Mouse (Mus musculus) c-Kit-positive CD71-negative TER-119-negative erythroid progenitor cells, embryonic 14.5 days (primary cell): ENCODE data around the gene Synj2.

ENCODE experiments used
- DNase-seq: peaks from one replicate; pipeline ENCODE4 v3.0.0-alpha.2; 2013; ENCODE audit warnings: low read depth

Gene Synj2

DNA sequence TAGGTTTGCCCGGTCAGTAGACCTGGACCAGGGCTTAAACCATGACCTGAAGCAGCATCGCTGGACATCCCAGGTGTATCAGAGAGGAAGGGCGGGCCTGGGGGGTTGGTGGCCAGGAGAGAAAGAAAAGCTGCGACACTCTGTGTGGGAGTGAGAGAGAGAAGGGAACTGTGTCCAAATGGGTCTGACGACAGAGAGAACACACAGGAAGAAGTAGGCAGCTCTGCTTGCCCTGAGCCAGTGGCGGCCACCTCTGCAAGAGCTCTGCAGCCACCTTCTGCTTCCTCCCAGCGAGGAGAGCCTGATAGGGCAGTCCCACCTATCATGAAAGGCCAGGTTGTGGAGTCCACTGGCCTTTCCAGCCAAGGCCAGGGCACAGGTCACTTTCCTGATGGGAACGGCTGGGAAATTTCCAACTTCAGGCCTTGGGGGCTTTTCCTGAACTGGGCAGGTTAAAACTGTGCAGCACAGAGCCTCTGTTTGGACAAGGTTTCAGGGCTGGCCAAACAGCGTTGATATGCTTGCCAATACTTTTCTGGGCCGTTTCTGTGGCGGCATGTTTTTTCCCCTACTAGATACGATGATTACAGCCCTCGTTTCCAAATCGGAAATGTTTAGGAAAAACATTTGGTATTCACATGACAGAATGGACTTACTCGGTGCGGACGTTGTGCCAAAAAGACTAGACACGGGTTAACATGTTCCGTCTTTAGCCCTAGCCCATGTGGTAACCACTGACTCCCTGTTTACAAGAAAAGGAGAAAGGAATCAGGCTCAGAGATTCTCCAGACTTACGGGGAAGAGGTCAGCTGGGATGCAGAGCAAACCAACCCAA, 35.4 kb downstream of the Synj2 start:
- no peak for DNase-seq

DNA sequence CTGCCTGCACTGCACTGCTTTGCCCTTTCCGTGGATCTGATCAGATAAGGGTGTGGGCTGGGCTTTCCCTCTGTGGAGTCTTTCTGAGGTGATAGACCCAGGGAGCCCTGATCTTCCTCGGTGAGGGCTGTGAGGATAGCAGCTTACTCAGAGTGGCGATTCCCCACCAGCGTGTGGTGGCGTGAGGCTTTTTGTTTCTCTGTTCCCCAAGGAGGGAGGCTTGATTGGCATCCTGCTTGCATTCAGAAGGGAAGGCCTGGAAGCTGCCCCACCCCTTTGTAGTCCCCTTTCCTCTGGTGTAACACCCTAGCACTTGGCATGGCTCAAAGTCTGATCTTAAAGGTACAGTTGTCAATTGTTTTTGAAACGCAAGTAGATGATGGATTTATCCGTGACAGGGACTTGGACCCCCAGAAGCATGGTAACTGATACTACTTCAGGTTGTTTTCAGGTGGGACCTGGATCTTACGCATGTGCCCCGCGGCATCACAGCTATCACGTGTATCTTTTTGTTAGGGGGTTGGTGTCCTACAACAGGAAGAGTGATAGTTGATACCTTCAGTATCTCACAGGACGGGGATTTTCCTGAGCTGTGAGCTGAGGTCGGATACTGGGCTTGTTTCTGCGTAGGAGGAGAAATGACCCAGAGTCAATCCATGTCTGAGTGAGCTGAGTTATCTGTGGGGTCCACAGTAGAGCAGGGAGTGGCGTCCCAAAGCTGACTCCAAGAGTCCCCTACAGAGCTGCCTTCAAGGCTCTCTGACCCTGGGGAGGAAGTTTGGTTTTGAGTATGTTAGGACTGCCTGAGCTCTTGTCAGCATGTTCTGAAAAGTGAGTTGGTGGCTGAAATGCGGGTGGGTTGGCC, 36.2 kb downstream of the Synj2 start:
- DNase-seq: no peak

DNA sequence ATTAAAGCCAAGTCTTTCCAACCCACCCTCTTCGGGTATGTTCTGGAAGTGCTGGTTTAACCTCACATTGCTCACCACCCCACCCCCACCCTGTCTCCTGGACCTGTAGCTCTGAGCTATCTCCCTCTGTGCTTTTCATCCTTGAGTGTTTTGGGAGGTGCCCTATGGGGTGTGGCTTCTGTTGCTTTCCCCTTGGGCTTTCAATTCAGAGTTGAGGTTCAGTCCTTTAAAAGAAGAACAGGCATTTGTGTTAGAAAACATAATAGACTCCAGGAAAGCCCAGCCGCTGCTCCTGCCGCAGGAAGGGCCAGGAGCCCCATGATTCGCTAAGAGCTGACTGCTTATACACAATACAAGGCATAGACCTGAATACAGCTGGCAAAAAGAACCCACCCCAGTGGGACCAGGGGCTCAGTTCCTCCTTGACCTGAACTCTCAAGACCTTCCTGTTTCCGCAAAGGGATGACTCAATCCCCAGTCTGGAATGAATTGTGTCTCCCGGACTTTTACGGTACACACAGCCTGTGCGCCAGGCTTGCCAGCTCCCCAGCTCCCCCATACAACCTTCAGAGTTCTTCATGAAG, 36.9 kb downstream of the Synj2 start:
- no peak for DNase-seq

DNA sequence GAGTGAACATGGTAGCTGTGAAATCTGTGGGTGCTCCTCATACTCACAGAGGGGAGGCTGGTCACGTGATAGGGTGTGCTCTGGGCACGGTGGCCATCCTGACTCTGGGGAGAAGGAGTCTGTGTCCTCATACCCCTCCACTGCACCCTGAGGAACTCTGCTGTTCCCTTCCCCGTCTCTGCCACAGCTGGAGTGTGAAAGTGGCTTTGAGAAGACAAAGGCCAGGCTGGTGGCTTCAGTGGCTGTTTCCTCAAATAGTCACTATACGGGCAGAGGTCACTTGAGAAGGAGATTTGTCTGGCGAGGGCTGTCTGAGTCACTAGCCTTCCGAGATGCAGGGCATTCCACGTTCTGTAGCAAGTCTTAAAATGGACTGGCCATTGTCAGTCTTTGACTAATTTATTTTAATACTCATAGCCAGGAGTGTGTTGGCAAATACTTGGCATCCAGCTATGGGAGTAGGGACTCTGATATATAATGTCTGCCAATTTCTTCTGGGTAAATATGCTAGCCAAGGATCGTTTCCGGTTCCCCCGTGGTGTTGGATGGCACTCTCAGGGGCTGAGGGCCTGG, 37.5 kb downstream of the Synj2 start:
- no peak for DNase-seq

DNA sequence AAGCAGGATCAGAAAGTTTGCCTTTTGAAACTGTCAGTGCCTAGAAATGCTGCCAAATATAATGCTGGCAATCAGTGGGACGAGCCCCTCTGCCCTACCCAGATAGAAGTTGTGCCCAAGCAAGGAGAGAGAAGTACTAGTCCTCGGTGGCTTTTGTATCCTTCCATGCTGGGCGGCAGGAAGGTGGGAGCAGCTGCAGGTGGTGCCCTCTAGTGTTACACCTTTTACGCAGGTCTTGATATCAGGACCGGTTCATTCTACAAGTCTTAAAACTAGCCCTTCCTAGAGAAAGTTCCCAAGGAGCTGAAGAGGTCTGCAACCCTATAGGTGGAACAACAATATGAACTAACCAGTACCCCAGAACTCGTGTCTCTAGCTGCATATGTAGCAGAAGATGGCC, 39.8 kb downstream of the Synj2 start:
- DNase-seq: no peak

DNA sequence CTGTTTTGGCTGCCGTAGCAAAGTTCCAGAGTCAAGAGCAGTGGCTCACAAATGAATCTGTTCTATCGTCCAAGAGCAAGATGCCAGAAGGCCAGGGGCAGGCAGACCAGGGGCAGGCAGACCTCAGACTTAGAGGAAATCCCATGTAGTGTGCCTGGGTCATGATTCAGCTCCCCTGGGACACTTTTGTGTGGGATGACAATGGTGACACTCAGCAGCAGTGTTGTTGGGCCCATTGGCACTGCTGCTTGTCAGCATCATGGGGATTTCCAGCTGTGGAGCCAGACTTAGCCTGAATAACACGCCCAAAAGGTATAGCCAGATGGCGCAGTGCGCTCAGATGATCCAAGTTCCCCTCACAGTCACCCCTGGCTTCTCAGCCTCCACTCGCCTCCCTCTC, 42.1 kb downstream of the Synj2 start:
- DNase-seq: no peak

DNA sequence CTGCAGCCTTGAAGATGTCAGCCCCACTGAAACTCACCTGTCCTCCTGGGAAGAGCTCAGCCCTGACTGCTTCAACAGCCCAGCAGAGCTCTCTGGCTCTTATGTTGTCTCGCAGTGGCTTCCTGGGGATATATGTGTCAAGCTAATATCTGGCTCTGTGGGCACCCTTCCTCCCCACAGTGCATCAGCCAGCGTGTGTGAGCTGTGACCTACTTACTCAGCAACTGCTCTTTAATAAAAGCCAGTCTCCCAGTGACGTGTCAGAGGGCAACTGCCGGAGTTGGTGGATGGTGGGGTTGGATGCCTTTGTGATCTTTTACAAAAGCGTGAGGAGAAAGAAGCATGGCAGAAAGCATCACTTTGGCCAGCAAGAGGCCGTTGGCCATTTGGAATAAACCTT, 42.8 kb downstream of the Synj2 start:
- no peak for DNase-seq

DNA sequence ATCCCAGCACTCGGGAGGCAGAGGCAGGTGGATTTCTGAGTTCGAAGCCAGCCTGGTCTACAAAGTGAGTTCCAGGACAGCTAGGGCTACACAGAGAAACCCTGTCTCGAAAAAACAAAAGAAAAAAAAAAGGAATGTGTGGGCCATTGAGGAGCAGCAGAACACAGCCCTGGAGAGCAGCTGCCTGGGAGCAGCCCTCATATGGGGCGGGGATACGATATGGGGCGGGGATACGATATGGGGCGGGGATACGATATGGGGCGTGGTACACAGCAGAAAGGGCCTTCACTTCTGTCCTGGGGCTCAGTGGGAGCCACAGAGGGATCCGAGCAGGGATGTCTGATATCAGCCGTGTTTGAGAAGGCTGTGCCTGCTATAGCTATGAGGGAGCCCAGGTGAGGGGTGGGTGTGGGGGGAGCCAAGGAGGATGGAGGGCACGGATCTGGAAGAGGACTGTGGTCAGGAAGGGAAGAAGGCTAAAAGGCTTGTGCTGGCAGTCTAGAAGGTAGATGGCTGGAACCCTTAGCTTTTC, 43.7 kb downstream of the Synj2 start:
- no peak for DNase-seq

DNA sequence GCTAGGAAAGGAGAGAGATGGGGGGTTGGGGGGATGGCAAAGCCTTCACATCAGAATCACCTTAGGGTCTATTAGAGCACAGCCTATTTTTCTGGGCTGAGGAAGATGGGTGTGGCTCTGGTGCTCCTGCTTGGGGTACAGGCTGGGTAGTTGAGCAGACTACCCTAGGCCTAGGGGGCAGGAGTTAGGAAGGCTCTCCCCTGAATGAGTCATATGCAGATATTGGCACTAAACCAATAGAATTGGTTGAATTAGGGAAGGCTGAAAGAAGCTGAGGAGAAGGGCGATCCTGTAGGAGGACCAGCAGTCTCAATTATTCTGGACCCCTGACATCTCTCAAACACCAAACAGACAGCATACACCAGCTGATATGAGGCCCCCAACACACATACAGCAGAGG, 44.2 kb downstream of the Synj2 start:
- no peak for DNase-seq

DNA sequence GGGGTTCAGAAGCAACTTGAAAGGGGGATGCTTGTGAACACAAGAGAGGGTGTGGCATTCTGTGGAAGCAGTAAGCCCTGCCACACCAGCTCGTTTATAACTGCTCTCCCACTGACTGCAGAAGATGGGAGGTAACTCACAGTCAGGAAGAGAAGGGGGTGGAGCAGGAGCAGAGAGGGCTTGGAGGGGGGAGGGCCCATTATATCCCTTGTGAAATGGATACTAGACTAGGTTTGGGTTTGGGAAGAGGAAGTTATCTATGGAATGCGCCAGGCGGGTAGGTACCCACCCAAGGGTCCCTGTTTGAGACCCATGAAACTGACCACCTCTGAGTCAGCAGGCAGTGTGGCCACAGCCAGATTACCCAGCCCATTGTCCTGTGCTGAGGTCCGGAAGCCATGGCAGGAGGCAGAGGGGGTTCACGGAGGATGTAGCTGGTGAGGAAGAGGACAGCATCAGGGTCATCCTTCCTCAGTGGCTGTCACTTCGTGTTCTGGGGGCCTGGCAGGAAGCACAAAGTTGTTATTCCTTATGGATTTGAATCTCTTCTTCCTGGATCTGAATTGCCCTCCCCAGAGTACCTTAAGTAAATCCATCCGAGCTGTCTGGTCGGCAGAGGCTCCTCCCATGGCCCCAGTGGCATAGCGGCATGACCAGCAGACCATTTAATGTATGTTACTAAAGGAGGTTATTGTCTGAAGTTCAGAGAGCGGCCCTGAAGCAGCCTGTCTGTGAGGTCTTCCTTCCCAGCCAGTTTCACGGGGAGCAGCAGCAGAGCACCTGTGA, 46.4 kb downstream of the Synj2 start:
- no peak for DNase-seq

DNA sequence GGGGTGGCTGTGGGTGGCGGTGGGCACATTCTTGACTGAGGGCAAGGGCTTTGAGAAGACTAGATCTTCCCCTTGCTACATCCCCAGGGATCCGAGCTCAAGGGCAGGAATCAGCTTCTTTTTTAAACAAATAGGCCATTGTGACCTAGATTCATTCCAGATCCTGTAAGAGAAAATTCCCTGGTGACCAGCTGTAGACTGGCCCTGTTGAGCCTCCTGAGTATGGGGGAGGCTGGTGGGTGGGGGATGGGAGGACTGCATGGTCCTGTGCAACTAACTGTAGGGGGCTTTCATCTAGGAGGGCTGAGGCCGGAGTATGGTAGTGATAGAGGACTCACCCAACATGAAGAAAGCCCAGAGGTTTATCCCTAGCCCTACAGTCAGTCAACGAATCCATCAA, 47.0 kb downstream of the Synj2 start:
- no peak for DNase-seq

DNA sequence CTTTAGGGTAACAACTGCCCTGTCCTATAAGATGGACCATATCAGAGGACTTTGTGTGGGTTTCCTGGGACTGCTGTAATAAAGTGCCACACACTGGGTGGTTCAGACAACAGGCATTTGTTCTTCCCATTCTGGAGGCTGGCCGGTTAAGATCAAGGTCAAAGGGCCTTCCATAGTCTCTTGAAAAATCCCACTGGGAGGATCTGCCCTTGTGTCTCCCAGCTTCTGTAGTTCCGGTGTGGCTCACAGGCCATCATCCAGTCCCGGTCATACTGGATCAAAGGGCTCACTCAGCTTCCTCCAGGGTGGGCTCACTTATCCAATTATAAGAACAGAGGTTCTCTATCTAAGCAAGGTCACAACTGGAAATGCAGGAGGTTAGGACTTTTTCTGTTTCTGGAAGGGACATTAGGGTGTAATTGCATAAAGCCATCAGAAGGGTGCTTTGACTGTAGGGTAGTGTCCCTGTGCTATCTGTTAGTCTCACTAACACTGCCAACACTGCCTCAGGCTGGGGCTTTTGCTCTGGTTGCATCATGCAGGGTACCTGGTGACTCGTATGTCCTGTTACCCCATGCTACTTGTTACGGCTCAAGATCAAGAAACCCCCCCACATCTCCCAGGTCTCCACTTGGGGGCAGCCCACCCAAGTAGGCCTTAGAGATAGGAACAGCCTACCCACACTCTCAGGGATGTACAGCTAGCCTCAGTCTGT, 51.9 kb downstream of the Synj2 start:
- DNase-seq: no peak

DNA sequence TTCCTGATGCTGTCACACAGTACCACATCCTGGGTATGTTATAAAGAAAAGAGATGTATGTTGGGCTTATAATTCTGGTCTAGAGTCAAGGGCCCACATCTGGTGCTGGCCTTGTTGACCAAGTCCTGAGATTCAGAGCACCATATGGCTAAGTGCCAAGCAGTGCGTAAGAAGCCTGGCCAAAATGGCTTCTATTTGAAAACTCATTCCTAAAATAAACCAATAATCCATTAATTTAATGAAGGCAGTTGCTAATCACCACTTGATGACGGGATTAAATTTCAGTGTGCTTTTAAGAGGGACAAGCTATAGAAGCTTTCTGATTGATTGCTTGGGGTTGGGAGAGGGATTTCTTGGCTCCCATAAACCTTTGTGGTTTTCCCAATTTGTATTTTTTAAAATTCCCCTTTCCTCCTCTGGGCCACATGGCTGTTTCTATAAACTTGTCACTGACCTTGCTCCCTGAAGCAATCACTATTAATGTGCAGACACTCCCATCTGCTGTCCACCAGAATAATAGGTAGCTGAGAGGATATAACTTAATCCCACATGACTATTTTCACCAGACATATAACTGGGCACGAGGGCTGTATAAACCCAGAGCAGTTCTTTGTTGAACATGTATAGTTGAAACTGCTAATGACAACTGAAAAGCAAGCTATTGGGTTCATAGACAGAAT, 52.6 kb downstream of the Synj2 start:
- no peak for DNase-seq

DNA sequence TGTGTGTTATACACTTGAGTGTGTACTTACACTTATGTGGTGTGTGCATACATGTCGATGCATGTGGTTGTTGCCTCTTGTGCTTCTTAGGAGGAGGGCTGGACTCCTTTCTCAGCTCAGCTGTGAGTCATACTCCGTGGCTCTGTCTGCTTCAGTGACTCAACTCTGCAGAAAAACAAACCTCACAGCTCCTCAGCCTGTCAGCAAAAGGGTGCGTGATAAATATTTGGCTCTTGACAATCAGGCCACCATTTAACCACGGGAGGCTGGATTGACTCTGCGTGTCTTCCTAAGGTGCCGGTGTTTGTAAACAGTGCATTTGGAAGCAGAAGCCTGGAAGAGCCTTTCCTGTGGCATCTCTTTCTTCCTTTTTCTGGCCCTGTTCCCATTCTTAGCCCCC, 53.5 kb downstream of the Synj2 start:
- DNase-seq: no peak

DNA sequence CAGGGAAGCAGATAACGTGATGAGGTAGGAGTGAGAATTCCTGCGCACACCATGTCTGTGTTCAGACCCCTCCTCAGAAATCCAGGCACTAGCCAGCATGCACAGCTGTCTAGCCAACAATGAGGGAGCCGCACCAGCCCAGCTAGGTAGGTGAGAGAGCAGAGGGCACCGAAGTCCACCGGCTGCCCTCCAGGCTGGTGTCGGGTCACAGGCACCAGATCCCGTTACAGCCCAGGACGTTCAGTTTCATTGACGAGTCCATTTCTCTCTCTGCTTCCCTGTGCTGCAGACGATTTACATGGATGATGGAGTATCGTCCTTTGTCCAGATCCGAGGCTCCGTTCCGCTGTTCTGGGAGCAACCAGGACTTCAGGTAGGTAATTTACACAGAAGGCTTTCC, 55.5 kb downstream of the Synj2 start:
- no peak for DNase-seq

DNA sequence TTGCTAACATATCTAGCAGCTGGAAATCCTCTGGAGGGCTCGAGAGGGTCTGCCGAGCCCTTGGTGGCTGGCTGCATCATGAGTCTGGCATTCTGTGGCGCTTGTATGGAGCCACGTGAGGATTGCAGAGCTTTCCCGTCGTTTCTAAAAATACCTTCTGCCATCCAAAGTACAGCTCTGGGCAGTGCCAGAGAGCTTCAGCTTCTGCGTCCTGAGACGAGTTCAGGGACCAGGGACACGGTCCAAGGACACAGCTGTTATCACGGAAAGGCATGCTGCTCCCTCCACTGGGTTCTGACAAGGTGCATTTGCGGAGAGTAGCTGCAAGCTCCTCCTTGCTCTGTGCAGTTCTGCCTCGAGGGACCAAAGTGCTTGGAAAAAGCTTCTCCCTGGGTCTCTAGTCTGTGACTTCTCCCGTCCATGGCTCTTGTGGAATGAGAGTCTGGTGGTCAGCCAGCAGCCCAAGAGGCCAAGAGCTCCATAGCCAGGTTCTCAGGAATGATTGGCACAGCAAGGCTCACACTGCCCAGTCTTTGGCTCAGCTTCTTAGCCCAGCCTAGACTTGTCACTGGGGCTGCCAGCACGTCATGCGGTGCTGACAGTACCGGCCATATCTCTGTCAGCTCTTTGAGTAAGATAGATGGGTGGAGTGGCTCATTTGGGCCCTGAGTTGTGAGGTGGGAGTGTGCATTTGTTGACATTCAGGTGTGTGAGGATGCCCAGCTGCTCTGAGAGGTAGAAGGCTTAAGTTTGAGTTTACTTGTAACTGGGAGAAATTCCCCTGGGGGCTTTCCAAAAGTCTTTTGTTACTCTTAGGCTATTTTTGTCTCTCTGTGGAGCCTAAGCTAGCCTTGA, 56.5 kb downstream of the Synj2 start:
- DNase-seq: no peak

DNA sequence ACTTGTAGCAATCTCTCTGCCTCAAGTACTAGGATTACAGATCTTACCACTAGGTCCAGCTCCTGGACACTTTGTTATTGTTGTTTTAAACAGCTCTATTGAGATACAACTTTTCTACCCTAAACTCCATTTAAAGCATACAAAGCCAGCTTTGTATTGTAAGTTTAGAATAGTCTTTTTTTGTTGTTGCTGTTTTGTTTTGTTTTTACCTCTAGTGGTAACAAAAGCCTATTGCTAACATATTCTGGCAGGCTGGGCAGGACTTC, 57.1 kb downstream of the Synj2 start:
- no peak for DNase-seq

DNA sequence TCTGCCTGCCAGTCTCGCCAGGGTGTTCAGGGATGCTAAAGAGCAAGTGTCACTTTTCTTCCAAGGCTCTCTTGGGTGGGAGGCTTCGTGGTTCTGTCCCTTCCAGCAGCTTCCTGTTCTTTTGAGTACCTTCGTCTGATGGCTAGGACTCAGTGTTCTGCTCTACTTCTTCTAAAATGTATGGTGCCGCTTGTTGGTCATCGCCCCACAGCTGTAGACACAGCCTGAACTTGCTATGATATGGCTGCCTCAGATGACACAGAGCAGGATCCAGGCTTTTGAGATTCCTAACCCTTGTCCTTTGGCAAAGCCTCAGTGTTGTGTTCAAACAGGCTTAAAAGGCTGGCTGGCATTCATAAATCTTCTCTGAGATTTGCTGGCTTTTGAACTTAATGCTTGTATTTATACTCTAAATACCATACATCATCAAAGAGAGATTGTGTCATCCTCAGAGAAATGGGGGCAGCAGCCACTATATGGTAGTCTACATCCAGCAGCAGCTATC, 58.0 kb downstream of the Synj2 start:
- no peak for DNase-seq

DNA sequence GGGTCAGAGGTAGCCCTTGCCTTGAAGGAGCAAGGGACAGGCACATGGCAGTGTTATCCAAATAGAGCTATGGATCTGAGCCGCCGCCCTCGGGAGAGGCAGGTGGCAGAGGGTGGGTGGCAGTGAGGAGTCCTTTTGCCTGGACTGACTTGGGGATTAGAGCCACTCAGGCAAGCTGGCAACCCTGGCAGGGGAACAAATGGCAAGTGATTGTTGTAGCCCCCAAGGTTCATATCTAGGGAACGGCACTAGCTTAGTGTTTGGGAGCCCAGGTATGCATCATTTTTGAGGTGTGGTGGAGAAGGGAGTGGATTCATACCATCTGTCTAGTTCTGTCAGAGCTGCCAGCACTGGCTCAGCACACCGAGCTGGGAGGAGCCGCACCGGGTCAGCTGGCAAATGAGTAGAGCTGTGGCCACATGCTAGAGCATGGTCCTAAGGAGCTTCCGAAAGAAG, 59.8 kb downstream of the Synj2 start:
- no peak for DNase-seq
